In genomic region chr17:80138434-80139162, GRCm38 (mm10) we compare ENCODE assay signal across 9 mouse cellular contexts. TPM values are rescaled to one million over a fixed set of nuclear protein-coding genes. Genes with fewer than 3 reads are reported as not detected.
DNase-seq lines count a peak whose midpoint lies in the region; ATAC-seq and TF ChIP-seq lines count a peak whose summit lies in the region.
"Had no signal": no experiment of that assay in that cellular context is flagged by ENCODE, and none has a peak within 500 bp of the region (broad histone marks: within the 10 kb centered on the region; RNA-seq: fewer than 3 reads in every experiment).

No protein-coding gene starts in this region.

- H3K4me2 ChIP-seq in heart, embryonic 12.5 days: no peak overlapping the region
- 0 out of 2 replicates have a peak overlapping the region, but pooled peaks have one; percentile 0 for H3K4me2 ChIP-seq in lung, postnatal 0 days (replicated peaks; ENCODE audit: low read depth, low read length)

- H3K27ac ChIP-seq in heart, embryonic 12.5 days (ENCODE audit: poor library complexity, severe bottlenecking): no peak overlapping the region
- no peak overlapping the region for H3K27ac ChIP-seq in lung, postnatal 0 days (ENCODE audit: low read length)

- DNase-seq in heart, postnatal 10 days: peak; percentile 22 to 30
- peak; percentile 23 for DNase-seq in thymus, postnatal 4 days
- DNase-seq in thymus, adult 18-20 months: no peak
- peak; percentile 61 for DNase-seq in lung, postnatal 0 days (ENCODE audit: low spot score)
- DNase-seq in left cerebral cortex, adult 18-20 months (ENCODE audit: low spot score in 2 of 2): no peak
- no peak for DNase-seq in urinary bladder, postnatal 25 days (ENCODE audit: low spot score)
- DNase-seq in B cell, adult 2 months: no peak
- DNase-seq: retina, postnatal 1 day had no signal

- ATAC-seq in heart, embryonic 12.5 days (ENCODE audit: insufficient number of reproducible peaks, low FRiP score): no peak
- peak; percentile 44 for ATAC-seq in lung, postnatal 0 days

- intact Hi-C loops in heart, postnatal 10 days (cut with DNase I): no loop called here

- TF ChIP-seq CTCF in lung, postnatal 0 days (IDR thresholded peaks at IDR 0.05): no peak

- H3K27me3 ChIP-seq in heart, embryonic 12.5 days (replicated peaks): no peaks in the 10 kb centered on the region
- H3K27me3 ChIP-seq in lung, postnatal 0 days (replicated peaks; ENCODE audit: insufficient read depth, low read length): no peaks in the 10 kb centered on the region

- WGBS in heart, embryonic 12.5 days: 68% methylated on average over 17 of the region's 17 CpGs
- WGBS in lung, postnatal 0 days: 45% methylated on average over 17 of the region's 17 CpGs

- no peak for TF ChIP-seq EP300 in lung, postnatal 0 days (IDR thresholded peaks at IDR 0.05)

- no peak overlapping the region for H3K9ac ChIP-seq in heart, embryonic 12.5 days
- H3K9ac ChIP-seq in lung, postnatal 0 days (replicated peaks; ENCODE audit: low read depth): no peak overlapping the region

- no peaks in the 10 kb centered on the region for H3K9me3 ChIP-seq in heart, embryonic 12.5 days (replicated peaks)
- no peaks in the 10 kb centered on the region for H3K9me3 ChIP-seq in lung, postnatal 0 days (ENCODE audit: low read length)

- no peak overlapping the region for H3K4me3 ChIP-seq in heart, embryonic 12.5 days
- H3K4me3 ChIP-seq in lung, postnatal 0 days (ENCODE audit: low read depth, low read length): no peak overlapping the region

- no peaks in the 10 kb centered on the region for H3K36me3 ChIP-seq in heart, embryonic 12.5 days
- H3K36me3 ChIP-seq in lung, postnatal 0 days (ENCODE audit: insufficient read depth, low read length): no peaks in the 10 kb centered on the region

- H3K4me1 ChIP-seq in heart, embryonic 12.5 days (replicated peaks): no peaks in the 10 kb centered on the region
- H3K4me1 ChIP-seq in lung, postnatal 0 days (ENCODE audit: insufficient read depth, low read depth, low read length): no peaks in the 10 kb centered on the region

RNA-seq across cellular contexts. Expression of gene Galm, which starts 11.3 kb away (rescaled TPM):
- total RNA-seq in heart, postnatal 10 days (2021): 1 to 10 TPM; 8.0 to 9.2 TPM
- polyA plus RNA-seq in heart, embryonic 12.5 days (2016; fragmentation: Nextera tagmentation; extraction: Ambion mirVana): 10.0 TPM in 2 replicates
- polyA plus RNA-seq in lung, postnatal 0 days (2015; fragmentation: Nextera tagmentation; extraction: Ambion mirVana): 7.5 and 8.6 TPM in 2 replicates
- total RNA-seq in left cerebral cortex, adult 18-20 months (2021): 1 to 10 TPM; 2.3 to 2.8 TPM

Comparison
In these comparisons a context has a peak if more than half of its experiments do, and no peak if none do; other contexts are left out.
1. DNase-seq: peak in heart, postnatal 10 days (2 of 2), thymus, postnatal 4 days (single experiment) and lung, postnatal 0 days (single experiment); none in thymus, adult 18-20 months (0 of 2), left cerebral cortex, adult 18-20 months (0 of 2), urinary bladder, postnatal 25 days (single experiment) and B cell, adult 2 months (0 of 2).